Mouse (Mus musculus) thymus, postnatal 0 days (tissue): Measurements from ENCODE around the gene Slc25a26. TPM values are rescaled to one million over a fixed set of nuclear protein-coding genes. Genes with fewer than 3 reads are reported as not detected.

Experiments
- DNase-seq: peaks from one replicate; pipeline ENCODE4 v3.0.0-alpha.2; 2015; ENCODE audit warnings: low spot score
- microRNA-seq: library from miRNA; unstranded; fragments of <30 nt; microRNA quantifications from one replicate; pipeline ENCODE4, GENCODE M21; 2016; ENCODE audit warnings: borderline number of aligned reads
- polyA plus RNA-seq: library from polyadenylated mRNA; unstranded; fragments of >200 nt; fragmentation: Nextera tagmentation; extraction: Ambion mirVana; gene quantifications from 2 replicates; pipeline ENCODE4 v1.2.1, GENCODE M21; 2015

The Slc25a26 gene
- polyA plus RNA-seq, 1 experiment from 2014 or later, result 9.3 TPM

DNA sequence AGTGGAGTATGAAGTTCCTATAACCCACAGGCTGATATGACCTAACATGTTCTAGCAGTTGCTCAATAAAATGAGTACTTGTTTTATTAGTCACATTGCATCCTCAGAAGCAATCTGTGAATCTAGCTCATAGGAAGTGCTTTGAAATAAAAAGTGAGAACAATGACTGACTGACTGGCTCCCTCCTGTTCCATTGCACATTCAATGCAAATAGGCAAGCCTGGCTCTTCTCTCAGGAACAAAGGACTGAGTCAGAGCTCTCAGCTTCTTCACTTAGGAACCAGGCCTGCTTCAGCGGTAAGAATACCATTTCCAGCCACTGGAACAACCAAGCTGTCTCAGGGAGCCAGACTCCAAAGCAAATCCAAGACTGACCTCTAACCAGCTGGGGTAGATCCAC, 135.2 kb downstream of the Slc25a26 start:
- no peak for DNase-seq

DNA sequence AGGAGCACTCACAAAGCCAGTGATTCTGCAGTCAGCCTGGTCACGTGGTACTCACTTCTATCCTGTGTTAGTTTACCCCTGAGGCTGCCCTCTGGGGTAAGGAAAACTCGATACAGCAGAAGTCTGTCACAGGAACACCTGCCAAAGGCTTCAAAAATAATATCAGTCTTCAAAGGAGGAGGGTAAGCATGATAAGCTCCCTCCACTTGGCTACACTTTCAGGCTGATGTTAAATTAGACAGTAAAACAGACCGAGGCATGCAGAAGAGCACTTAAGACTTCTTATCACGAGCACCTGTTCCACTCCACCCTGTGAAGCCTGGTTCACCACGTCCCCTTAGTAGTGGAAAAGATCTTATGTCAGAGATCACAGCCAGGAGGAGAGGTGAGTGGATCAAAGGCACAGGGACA, 136.9 kb downstream of the Slc25a26 start:
- DNase-seq, result peak; percentile 39

DNA sequence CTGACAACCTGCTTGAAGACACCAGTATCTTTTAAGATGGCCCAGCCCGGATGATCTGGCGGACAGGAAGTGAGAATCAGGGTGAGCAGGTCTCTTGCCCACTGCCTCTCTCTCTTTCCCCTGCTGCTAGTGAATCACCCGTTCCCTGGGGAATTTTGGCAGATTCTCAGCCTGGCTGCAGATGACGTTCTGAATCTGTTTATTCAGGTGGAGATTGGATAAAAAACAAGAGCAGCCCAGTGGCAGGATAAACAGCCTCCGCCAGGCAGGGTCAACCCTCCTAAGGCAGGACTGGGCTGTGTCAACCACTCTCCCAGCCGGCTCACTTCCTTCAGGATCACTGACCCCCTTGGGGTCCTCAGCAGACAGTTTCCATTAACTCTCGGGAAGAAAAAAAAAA, 140.2 kb downstream of the Slc25a26 start:
- no peak for DNase-seq

DNA sequence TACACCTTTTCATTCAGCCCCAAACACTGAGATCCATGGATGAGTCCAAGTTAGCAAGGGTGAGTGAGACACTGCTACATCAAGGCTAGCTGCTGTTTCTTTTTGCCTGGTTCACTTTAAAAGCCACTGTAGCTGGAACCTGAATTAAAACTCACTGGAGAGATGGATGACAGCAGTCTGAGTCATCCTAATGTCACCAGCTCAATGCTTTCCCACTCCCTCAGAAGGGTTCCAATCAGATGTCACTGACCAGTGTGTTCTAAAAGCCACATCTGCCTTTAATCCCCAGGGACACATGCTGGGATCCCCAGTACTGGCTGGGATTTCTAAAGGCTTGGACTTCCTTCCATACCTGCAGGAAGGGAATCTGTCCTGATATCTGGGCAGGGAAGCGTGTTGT, 141.9 kb downstream of the Slc25a26 start:
- DNase-seq, result no peak

DNA sequence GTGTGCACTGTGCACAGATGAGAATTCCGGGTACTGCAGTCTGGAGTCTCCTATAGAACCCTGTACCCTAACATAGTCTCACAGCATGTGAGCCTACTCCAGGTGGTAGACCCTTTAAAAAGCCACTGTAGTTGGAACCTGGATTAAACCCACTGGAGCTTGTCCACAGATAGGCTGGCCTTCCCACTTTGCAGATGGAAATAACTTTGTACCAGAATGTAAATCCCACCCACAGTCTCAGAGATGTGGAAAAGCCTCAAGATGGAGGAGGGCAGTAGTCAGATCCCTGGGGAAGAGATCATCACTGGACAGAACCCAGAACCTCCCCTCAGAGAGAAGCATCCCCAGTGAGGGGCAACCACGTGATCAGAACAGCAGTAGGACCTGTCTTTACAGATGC, 143.9 kb downstream of the Slc25a26 start:
- DNase-seq, result no peak

DNA sequence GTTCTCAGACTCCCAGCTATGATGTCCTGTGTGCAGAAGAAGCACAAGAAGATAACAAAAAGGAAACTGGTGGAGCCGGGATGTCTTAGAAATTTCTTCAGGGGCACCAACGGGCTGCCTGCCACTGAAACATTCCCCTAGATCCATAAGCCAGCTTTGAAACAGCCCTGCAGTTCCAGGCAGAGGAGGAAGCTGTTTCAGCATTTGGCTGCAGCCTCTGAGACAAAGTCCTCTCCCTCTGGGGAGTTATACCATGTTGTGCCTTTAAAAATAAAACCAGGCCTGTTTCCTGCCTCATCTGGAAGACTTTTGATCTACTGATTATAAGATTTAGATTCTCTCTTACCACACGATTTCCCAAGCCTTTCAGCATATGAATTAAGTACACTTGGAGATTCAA, 144.5 kb downstream of the Slc25a26 start:
- no peak for DNase-seq

DNA sequence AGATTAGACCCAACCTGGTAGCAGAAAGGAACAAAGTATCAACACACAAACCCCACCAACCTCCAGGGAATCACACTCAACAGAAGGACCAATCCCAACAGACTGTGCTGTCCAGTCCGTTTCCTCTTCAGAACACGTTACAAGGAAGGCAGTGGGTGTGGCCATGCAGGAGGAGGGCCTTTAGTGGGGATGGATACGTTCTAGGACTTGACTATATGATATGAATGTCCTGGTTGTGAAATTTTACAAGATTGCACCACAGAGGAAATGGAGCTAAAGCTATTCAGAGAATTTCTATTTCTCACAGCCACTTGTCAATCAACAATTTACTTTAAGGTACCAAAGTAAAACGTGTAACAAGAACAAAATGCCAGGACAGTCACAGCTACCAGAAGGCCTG, 145.6 kb downstream of the Slc25a26 start:
- DNase-seq, result no peak

DNA sequence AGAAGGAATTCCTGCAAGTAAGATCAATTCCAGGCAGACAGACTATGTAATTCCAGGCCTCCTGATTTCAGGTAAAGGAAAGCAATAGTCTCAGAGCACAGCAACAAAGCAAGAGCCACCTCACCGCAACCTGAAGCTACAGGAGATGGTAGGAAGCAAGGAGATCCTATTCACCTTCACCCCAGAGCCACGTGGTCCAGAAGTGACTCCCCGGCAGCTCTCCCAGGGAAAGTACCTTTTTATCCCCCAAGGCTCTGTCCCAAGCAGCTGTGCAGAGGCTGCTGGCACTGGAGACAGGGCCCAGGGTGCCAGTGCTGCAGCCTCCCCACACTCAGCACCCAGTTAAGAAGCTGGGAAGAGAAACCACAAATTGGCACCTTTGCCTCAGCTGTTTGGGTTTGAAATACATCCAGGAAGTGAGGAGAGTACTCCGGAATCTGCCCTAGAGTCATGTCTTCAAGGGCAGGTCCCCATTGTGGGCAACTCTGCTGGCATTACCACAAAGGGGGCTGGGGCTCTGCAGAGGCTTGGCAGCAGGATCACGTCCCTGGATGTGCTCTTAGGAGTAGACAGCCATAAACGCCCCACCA, 146.2 kb downstream of the Slc25a26 start:
- DNase-seq, result peak; percentile 44

DNA sequence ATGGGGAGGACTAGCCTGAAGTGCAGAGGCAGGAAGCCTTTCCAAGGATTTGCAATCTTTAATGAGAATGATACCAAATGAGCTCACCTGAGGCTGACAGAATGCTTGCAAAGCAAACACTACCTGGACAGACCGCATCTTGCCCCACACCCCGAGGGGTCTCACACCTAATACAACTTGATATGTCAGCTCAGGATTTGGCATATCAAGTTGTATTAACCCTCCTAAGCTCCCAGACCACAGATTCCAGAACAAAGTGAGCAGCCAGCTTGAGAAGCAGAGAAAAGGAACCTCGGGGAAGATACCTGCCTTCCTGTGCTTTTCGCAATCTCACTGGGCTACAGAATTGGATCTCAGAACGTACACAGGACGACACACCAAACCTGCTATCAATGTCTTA, 146.8 kb downstream of the Slc25a26 start:
- no peak for DNase-seq

DNA sequence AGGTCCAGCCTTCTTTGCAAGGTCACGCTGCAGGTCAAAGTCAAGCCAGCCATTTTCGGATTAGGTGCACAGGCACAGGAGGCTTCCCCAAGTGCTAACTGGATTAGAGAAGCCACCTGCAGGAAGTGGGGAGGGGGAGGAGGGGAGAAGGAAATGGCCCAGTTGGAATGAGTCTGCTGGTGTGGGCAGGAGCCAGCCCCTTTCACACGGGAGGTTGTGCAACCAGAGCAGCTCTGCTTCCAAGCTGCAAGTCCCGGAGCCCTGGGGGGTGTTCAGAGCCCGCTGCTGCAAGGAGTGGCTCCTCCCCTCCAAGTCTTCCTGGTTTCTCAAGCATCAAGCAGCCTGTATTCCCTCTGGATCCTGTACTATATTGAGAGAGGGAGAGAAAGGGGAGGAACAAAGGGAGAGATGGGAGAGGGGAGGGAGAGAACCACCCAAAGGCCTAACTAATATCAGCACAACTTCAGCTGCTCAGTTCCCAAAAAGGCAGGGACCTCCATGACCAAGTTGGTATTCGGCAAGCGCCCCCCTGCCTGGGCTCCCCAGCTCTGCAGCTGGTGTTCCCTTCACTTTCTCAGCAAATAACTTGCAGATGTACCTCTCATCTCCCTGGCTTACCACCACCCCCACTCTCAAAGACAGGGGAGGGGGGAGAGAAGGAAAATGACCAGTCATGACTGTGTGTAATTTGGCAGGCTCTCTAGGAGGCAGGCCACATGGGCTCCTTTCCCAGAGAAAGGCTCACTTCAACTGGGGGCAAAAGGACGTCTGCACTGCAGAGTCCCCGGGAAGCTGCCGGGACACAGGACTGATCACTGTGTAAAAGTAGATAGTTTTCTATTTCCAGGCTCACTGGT, 147.7 kb downstream of the Slc25a26 start:
- DNase-seq, result peak; percentile 73

DNA sequence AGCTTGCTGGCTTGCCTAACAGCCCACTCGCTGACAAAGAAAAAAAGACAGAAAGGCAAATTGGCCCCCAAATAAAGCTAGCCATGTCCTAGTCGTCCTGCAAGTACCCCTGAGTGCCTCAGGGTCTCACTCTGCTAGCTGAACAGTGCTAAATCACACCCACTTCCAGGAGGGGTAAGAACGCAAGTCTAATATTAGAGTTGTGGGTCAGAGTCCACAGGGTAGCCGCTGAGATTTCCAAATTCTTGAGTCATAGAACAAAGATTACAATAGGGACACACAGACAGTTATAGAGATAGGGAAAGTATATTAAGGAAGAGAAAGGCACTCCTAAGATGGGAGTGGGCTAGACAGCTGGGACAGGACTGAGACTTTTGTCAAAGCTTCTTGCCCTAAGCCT, 148.4 kb downstream of the Slc25a26 start:
- no peak for DNase-seq

DNA sequence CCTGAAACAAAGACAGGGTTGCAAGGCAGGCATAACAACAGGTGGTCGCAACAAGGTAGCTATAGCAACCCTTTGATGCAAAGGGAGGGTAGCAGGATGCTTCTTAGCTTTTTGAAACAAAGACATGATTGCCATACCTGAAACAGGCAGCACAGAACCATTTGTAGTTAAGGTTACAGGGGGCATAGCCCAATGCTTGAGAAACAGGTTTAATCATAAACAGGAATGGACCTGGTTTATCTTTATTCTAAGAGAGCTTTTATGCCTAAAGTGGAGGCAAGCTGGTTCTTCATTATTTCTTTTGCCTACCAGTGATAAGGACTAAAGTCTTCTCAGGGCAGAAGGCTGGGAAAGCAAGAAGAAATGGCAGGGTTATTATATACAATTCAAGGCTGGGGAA, 149.5 kb downstream of the Slc25a26 start:
- peak; percentile 46 for DNase-seq

DNA sequence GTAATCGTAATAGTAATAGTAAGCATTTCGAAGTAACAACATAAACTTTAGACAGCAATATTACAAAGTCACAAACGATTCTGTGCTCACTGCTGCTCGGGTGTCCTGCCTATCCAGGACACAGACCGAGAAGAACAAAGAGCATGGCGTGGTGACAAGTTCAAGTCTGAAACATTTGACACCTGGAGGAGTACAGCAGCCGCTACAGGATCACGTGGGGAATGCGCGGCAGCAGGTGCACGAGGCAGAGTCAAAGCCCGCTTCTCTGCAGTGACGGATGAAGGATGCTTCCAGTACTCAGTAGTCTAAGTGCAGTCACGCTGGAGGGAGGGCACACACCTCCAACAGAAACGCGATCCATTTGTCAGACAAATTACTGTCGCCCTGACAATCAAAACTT, 151.4 kb downstream of the Slc25a26 start:
- DNase-seq, result peak; percentile 58

DNA sequence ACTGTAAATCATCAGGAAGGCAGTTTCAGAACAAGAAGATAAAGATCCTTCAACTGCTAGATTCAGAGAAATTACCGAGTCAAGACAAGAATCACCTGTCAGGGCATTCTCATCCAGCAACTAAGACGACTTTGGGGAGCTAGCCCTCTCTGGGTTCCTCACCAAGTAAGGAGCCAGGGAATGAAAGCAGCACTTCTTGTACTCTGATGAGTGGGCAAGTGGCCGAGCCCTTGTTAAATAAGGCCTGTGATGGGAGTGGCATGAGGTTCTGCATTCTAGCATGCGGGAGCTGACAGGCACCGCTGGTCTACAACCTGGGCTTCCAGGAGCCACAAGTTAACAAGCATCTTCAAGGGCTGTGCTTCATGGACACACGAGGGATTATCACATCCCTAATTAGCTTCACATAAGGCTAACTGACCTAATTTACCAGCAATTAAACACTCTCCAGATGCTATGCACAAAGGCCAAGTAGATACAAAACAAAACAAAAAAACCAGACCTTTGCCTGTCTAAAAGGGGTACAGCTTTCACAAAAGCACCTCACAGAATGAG, 152.6 kb downstream of the Slc25a26 start:
- DNase-seq, result no peak

DNA sequence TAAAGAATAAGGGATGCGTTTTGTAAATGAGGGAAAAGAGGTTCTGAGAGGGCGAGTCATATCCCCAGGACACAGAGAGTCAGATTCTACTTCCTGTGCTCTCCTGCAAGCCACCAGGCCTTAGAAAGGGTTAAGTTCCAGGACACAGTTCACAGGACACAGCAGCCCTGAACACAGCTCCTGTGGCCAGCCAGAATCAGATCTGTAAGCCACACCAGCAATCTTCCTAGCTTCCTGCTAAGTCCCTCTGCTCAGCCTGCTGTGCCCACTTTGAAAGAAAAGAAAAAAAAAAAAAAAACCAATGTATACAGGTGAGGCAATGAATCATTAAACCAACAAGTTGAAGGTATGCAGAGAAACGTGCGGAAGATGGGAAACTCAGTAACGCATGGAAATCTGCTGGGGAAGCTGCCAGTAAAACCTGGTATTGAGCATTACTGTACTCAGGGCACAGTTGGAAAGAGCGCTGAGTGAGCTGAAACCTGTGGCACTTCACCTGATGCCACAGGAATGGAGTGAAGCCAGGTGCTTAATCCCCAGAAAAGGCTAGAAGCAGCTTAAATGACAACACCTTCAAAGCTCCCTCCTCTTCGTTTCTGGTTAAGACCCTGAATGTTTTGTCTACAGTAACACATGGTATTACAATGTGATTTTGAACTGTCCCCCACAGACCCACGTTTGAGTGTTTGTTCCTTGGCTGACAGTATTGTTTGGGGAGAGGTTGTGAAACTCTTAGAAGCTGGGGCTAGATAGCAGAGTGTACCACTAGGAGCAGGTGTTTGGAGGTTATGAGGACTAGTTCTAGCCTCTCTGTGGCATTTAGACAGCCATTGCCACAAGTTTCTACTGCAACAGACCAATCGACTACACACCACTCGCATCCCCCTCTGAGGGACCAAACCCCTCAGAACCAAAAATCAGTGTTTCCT, 153.5 kb downstream of the Slc25a26 start:
- DNase-seq, result no peak

Small RNAs within 50 kb of the gene (microRNA-seq; reads per million reads assigned to microRNA genes)
- gene Mir7041, result not detected

Other genes with a start within 250 kb of the Slc25a26 start
- gene Magi1, start 216.4 kb upstream of the Slc25a26 start, polyA plus RNA-seq, result 1.4 and 1.5 TPM in 2 replicates
- gene Lrig1, start 199.8 kb downstream of the Slc25a26 start, polyA plus RNA-seq, result 6.6 and 6.8 TPM in 2 replicates